Mouse (Mus musculus): Measurements from ENCODE around the gene Mat1a. TPM values are rescaled to one million over a fixed set of nuclear protein-coding genes. Genes with fewer than 3 reads are reported as not detected.

Gene Mat1a
- 0.54 and 0.55 TPM in 2 replicates for polyA plus RNA-seq (2016; fragmentation: Nextera tagmentation; extraction: Ambion mirVana)

GRCm38 (mm10) chr14:41104853-41105444 lies at the start of gene Mat1a:
Mat1a (plus strand) TSS chr14:41105035.
- 55% methylated on average over 10 of the region's 10 CpGs for WGBS (ENCODE audit: insufficient replicate concordance)
- peak; percentile 51; the same call in 1 of the 2 replicates for ATAC-seq
- no peaks in the 10 kb centered on the region for H3K4me1 ChIP-seq
- H3K27ac ChIP-seq, result no peak within 1 kb of the TSS
- no peaks in the 10 kb centered on the region for H3K9me3 ChIP-seq (replicated peaks)
- H3K27me3 ChIP-seq (replicated peaks), result no peaks in the 10 kb centered on the region
- no peak within 1 kb of the TSS for H3K4me2 ChIP-seq
- H3K9ac ChIP-seq, result no peak within 1 kb of the TSS
- H3K4me3 ChIP-seq, result no peak within 1 kb of the TSS
- no peaks in the 10 kb centered on the region for H3K36me3 ChIP-seq

GRCm38 (mm10) chr14:41065168-41065567 lies 39.7 kb upstream of the Mat1a start:
- H3K27me3 ChIP-seq (replicated peaks), result no peaks in the 10 kb centered on the region
- peak overlapping the region; percentile 31 for H3K4me2 ChIP-seq
- peak; percentile 98 for ATAC-seq

GRCm38 (mm10) chr14:41066416-41066815 lies 38.4 kb upstream of the Mat1a start:
- H3K27ac ChIP-seq, result no peak overlapping the region
- H3K27me3 ChIP-seq (replicated peaks), result no peaks in the 10 kb centered on the region; the same call in 1 of the 2 replicates
- no peaks in the 10 kb centered on the region for H3K9me3 ChIP-seq (replicated peaks)
- H3K9ac ChIP-seq, result no peak overlapping the region
- peaks cover 35% of the 10 kb centered on the region for H3K4me1 ChIP-seq
- no peak overlapping the region for H3K4me3 ChIP-seq
- ATAC-seq, result no peak
- H3K36me3 ChIP-seq, result no peaks in the 10 kb centered on the region
- H3K4me2 ChIP-seq, result no peak overlapping the region
- WGBS (ENCODE audit: insufficient replicate concordance), result 4% methylated on average over 1 of the region's 1 CpGs

More at GRCm38 (mm10) chr14:41065168-41065567, 39.7 kb upstream of the Mat1a start:
- Histone ChIP-seq H3K27ac (peak overlapping the region; percentile 51), H3K9me3 (replicated peaks) (no peaks in the 10 kb centered on the region), H3K4me1 (peaks cover 24% of the 10 kb centered on the region), H3K36me3 (no peaks in the 10 kb centered on the region), H3K9ac (0 out of 2 replicates have a peak overlapping the region, but pooled peaks have one; percentile 3), H3K4me3 (no peak overlapping the region)
- WGBS (ENCODE audit: insufficient replicate concordance), result 11% methylated on average over 2 of the region's 2 CpGs

- H3K36me3 ChIP-seq, result no peaks in the 10 kb centered on the region
- no peak for ATAC-seq
- H3K4me3 ChIP-seq, result no peak within 1 kb of the TSS
- no peak within 1 kb of the TSS for H3K4me2 ChIP-seq
- H3K9ac ChIP-seq, result no peak within 1 kb of the TSS
- no peaks in the 10 kb centered on the region for H3K9me3 ChIP-seq (replicated peaks)
- no peak within 1 kb of the TSS for H3K27ac ChIP-seq
- H3K4me1 ChIP-seq, result peaks cover 40% of the 10 kb centered on the region
- peaks cover 16% of the 10 kb centered on the region for H3K27me3 ChIP-seq (replicated peaks)
Measured at GRCm38 (mm10) chr14:41069108-41069507, 35.7 kb upstream of the Mat1a start, which contains the start of gene Dydc2. Dydc2 (minus strand) TSS chr14:41069208.

- no peak overlapping the region for H3K4me3 ChIP-seq
- H3K27ac ChIP-seq, result no peak overlapping the region
- H3K9ac ChIP-seq, result no peak overlapping the region
- WGBS (ENCODE audit: insufficient replicate concordance), result 55% methylated on average over 3 of the region's 3 CpGs
- peaks cover 29% of the 10 kb centered on the region for H3K4me1 ChIP-seq
- H3K27me3 ChIP-seq (replicated peaks), result peaks cover 16% of the 10 kb centered on the region
- H3K4me2 ChIP-seq, result no peak overlapping the region
- H3K36me3 ChIP-seq, result no peaks in the 10 kb centered on the region
- no peaks in the 10 kb centered on the region for H3K9me3 ChIP-seq (replicated peaks)
- ATAC-seq, result peak; percentile 84
Measured at GRCm38 (mm10) chr14:41070343-41070742, 34.5 kb upstream of the Mat1a start.

GRCm38 (mm10) chr14:41072229-41072943 lies 32.4 kb upstream of the Mat1a start, which contains the start of gene Dydc1:
Dydc1 (plus strand) TSS chr14:41072911.
- 14% methylated on average over 23 of the region's 23 CpGs for WGBS (ENCODE audit: insufficient replicate concordance)
- Histone ChIP-seq H3K9me3 (replicated peaks) (no peaks in the 10 kb centered on the region), H3K27ac (no peak within 1 kb of the TSS), H3K36me3 (no peaks in the 10 kb centered on the region), H3K4me3 (peak within 1 kb of the TSS; percentile 45), H3K4me1 (peaks cover 17% of the 10 kb centered on the region), H3K4me2 (peak within 1 kb of the TSS; percentile 69), H3K9ac (no peak within 1 kb of the TSS), H3K27me3 (replicated peaks) (peaks cover 16% of the 10 kb centered on the region)
- no peak for ATAC-seq

GRCm38 (mm10) chr14:41072944-41073275 lies 31.9 kb upstream of the Mat1a start:
- 3% methylated on average over 8 of the region's 8 CpGs for WGBS (ENCODE audit: insufficient replicate concordance)
- Histone ChIP-seq H3K9ac (no peak overlapping the region), H3K4me2 (peak overlapping the region; percentile 69), H3K27me3 (replicated peaks) (peaks cover 16% of the 10 kb centered on the region), H3K4me3 (peak overlapping the region; percentile 45), H3K27ac (no peak overlapping the region), H3K4me1 (peaks cover 17% of the 10 kb centered on the region), H3K9me3 (replicated peaks) (no peaks in the 10 kb centered on the region), H3K36me3 (no peaks in the 10 kb centered on the region)
- no peak for ATAC-seq

- ATAC-seq, result no peak
- Histone ChIP-seq H3K36me3 (no peaks in the 10 kb centered on the region), H3K9me3 (replicated peaks) (no peaks in the 10 kb centered on the region), H3K27me3 (replicated peaks) (no peaks in the 10 kb centered on the region), H3K4me3 (no peak overlapping the region), H3K9ac (no peak overlapping the region), H3K27ac (no peak overlapping the region), H3K4me1 (no peaks in the 10 kb centered on the region), H3K4me2 (no peak overlapping the region)
- WGBS (ENCODE audit: insufficient replicate concordance), result 60% methylated on average over 2 of the region's 2 CpGs
Measured at GRCm38 (mm10) chr14:41082408-41082807, 22.4 kb upstream of the Mat1a start.

GRCm38 (mm10) chr14:41087509-41087908 lies 17.3 kb upstream of the Mat1a start:
- Histone ChIP-seq H3K9ac (no peak overlapping the region), H3K36me3 (no peaks in the 10 kb centered on the region), H3K9me3 (replicated peaks) (no peaks in the 10 kb centered on the region), H3K4me3 (no peak overlapping the region), H3K4me1 (no peaks in the 10 kb centered on the region), H3K4me2 (no peak overlapping the region), H3K27ac (no peak overlapping the region), H3K27me3 (replicated peaks) (no peaks in the 10 kb centered on the region)
- ATAC-seq, result no peak
- WGBS (ENCODE audit: insufficient replicate concordance), result 54% methylated on average over 1 of the region's 1 CpGs

- Histone ChIP-seq H3K27me3 (replicated peaks) (no peaks in the 10 kb centered on the region; the same call in 1 of the 2 replicates), H3K36me3 (no peaks in the 10 kb centered on the region), H3K9ac (no peak overlapping the region), H3K4me3 (no peak overlapping the region), H3K4me2 (no peak overlapping the region), H3K4me1 (no peaks in the 10 kb centered on the region), H3K27ac (no peak overlapping the region), H3K9me3 (replicated peaks) (no peaks in the 10 kb centered on the region)
- no peak for ATAC-seq
- 33% methylated on average over 8 of the region's 8 CpGs for WGBS (ENCODE audit: insufficient replicate concordance)
Measured at GRCm38 (mm10) chr14:41090777-41091176, 14.1 kb upstream of the Mat1a start.

GRCm38 (mm10) chr14:41094114-41094513 lies 10.7 kb upstream of the Mat1a start:
- 39% methylated on average over 1 of the region's 1 CpGs for WGBS (ENCODE audit: insufficient replicate concordance)
- no peak overlapping the region for H3K27ac ChIP-seq
- ATAC-seq, result no peak

GRCm38 (mm10) chr14:41096296-41096860 lies 8.5 kb upstream of the Mat1a start:
- Histone ChIP-seq H3K27me3 (replicated peaks) (no peaks in the 10 kb centered on the region; the same call in 1 of the 2 replicates), H3K9ac (no peak overlapping the region), H3K27ac (no peak overlapping the region), H3K4me1 (no peaks in the 10 kb centered on the region), H3K36me3 (no peaks in the 10 kb centered on the region), H3K4me3 (no peak overlapping the region), H3K4me2 (no peak overlapping the region), H3K9me3 (replicated peaks) (no peaks in the 10 kb centered on the region)
- WGBS (ENCODE audit: insufficient replicate concordance), result 59% methylated on average over 3 of the region's 3 CpGs
- ATAC-seq, result no peak

More at GRCm38 (mm10) chr14:41094114-41094513, 10.7 kb upstream of the Mat1a start:
- no peaks in the 10 kb centered on the region for H3K9me3 ChIP-seq (replicated peaks)
- H3K4me2 ChIP-seq, result no peak overlapping the region
- no peak overlapping the region for H3K4me3 ChIP-seq
- H3K9ac ChIP-seq, result no peak overlapping the region
- H3K36me3 ChIP-seq, result no peaks in the 10 kb centered on the region
- H3K4me1 ChIP-seq, result no peaks in the 10 kb centered on the region
- no peaks in the 10 kb centered on the region; the same call in 1 of the 2 replicates for H3K27me3 ChIP-seq (replicated peaks)
